Mouse (Mus musculus) adrenal gland, adult 2 months (tissue): ENCODE data around the gene Yrdc. TPM values are rescaled to one million over a fixed set of nuclear protein-coding genes. Genes with fewer than 3 reads are reported as not detected.

Source experiments
- polyA plus RNA-seq: library from polyadenylated mRNA; depleted of rRNA; stranded (reverse); fragments of >200 nt; gene quantifications from 2 replicates; pipeline ENCODE4 v1.2.3, GENCODE M21; 2012; rRNA removed
- total RNA-seq, 2 experiments: library from RNA; stranded (reverse); gene quantifications; 2 replicates each; pipeline ENCODE4 v1.2.3; 2021

Gene Yrdc
- total and polyA plus RNA-seq, 3 experiments = 34.9 to 45.0 (median 39.5) TPM

Other genes starting within 250 kb of the Yrdc start
- not detected for gene 3100002H09Rik, start 239.9 kb upstream of the Yrdc start, total RNA-seq
- not detected in 2 replicates for gene 3100002H09Rik, start 239.9 kb upstream of the Yrdc start, polyA plus RNA-seq
- under 1 TPM in 1 of 2 experiments, not detected in 1; 0.10 TPM for gene Pou3f1, start 193.9 kb upstream of the Yrdc start, total RNA-seq
- 0.15 and 0.26 TPM in 2 replicates for gene Pou3f1, start 193.9 kb upstream of the Yrdc start, polyA plus RNA-seq
- gene Utp11, start 157.1 kb upstream of the Yrdc start, total RNA-seq = 10 to 100 TPM; 33.4 to 33.5 TPM
- 2.0 and 2.1 TPM in 2 replicates for gene Utp11, start 157.1 kb upstream of the Yrdc start, polyA plus RNA-seq
- 10 to 100 TPM in 1 of 2 experiments, 1 to 10 TPM in 1; 6.6 to 15.7 TPM for gene Fhl3, start 150.0 kb upstream of the Yrdc start, total RNA-seq
- 23.6 and 27.6 TPM in 2 replicates for gene Fhl3, start 150.0 kb upstream of the Yrdc start, polyA plus RNA-seq
- gene Sf3a3, start 135.9 kb upstream of the Yrdc start, total RNA-seq = 10 to 100 TPM; 30.6 to 40.0 TPM
- 2.8 and 3.8 TPM in 2 replicates for gene Sf3a3, start 135.9 kb upstream of the Yrdc start, polyA plus RNA-seq
- 10 to 100 TPM; 20.1 to 26.0 TPM for gene Inpp5b, start 108.8 kb upstream of the Yrdc start, total RNA-seq
- gene Inpp5b, start 108.8 kb upstream of the Yrdc start, polyA plus RNA-seq = 11.9 and 16.3 TPM in 2 replicates
- 10 to 100 TPM; 22.8 to 25.3 TPM for gene Mtf1, start 48.6 kb upstream of the Yrdc start, total RNA-seq
- 5.5 and 7.1 TPM in 2 replicates for gene Mtf1, start 48.6 kb upstream of the Yrdc start, polyA plus RNA-seq
- 10 to 100 TPM; 29.3 to 47.0 TPM for gene 1110065P20Rik, start 517 bp downstream of the Yrdc start, total RNA-seq
- 63.4 and 70.0 TPM in 2 replicates for gene 1110065P20Rik, start 517 bp downstream of the Yrdc start, polyA plus RNA-seq
- gene Maneal, start 11.5 kb downstream of the Yrdc start, total RNA-seq = 1 to 10 TPM; 4.7 TPM
- gene Maneal, start 11.5 kb downstream of the Yrdc start, polyA plus RNA-seq = 5.9 and 6.5 TPM in 2 replicates
- gene Epha10, start 30.2 kb downstream of the Yrdc start, total RNA-seq = 1 to 10 TPM; 1.7 to 2.9 TPM
- 3.3 TPM in 2 replicates for gene Epha10, start 30.2 kb downstream of the Yrdc start, polyA plus RNA-seq
- gene 9930104L06Rik, start 86.4 kb downstream of the Yrdc start, total RNA-seq = 10 to 100 TPM; 10.3 to 15.3 TPM
- gene 9930104L06Rik, start 86.4 kb downstream of the Yrdc start, polyA plus RNA-seq = 13.2 and 21.1 TPM in 2 replicates
- 1 to 10 TPM; 2.0 to 4.8 TPM for gene Cdca8, start 88.6 kb downstream of the Yrdc start, total RNA-seq
- gene Cdca8, start 88.6 kb downstream of the Yrdc start, polyA plus RNA-seq = 3.7 and 4.1 TPM in 2 replicates
- 1 to 10 TPM; 5.1 to 7.5 TPM for gene Rspo1, start 135.8 kb downstream of the Yrdc start, total RNA-seq
- 6.8 and 7.1 TPM in 2 replicates for gene Rspo1, start 135.8 kb downstream of the Yrdc start, polyA plus RNA-seq
- gene Gnl2, start 165.9 kb downstream of the Yrdc start, total RNA-seq = 10 to 100 TPM; 41.5 to 59.6 TPM
- gene Gnl2, start 165.9 kb downstream of the Yrdc start, polyA plus RNA-seq = 6.6 and 7.2 TPM in 2 replicates
- gene Dnali1, start 215.0 kb downstream of the Yrdc start, total RNA-seq = not detected
- gene Dnali1, start 215.0 kb downstream of the Yrdc start, polyA plus RNA-seq = 0.06 TPM in 1 of 2 replicates, not detected in the other
- gene Snip1, start 216.0 kb downstream of the Yrdc start, total RNA-seq = 10 to 100 TPM; 18.3 to 19.3 TPM
- 6.1 TPM in 2 replicates for gene Snip1, start 216.0 kb downstream of the Yrdc start, polyA plus RNA-seq
- gene Meaf6, start 234.5 kb downstream of the Yrdc start, total RNA-seq = 10 to 100 TPM; 29.9 to 30.6 TPM
- 4.3 and 6.4 TPM in 2 replicates for gene Meaf6, start 234.5 kb downstream of the Yrdc start, polyA plus RNA-seq